Mouse (Mus musculus): Measurements from ENCODE around the gene Pdlim1.

Gene Pdlim1

GRCm38 (mm10) chr19:40271308-40271892 lies at the start of gene Pdlim1:
Pdlim1 (minus strand) TSS chr19:40271842.
- peak; percentile 84 for DNase-seq (ENCODE audit: low spot score)

- DNase-seq (ENCODE audit: low spot score), result no peak
Measured at GRCm38 (mm10) chr19:40319199-40319598, 47.6 kb upstream of the Pdlim1 start.

- DNase-seq (ENCODE audit: low spot score), result peak; percentile 59
Measured at GRCm38 (mm10) chr19:40318511-40318910, 46.9 kb upstream of the Pdlim1 start.

- DNase-seq (ENCODE audit: low spot score), result no peak
Measured at GRCm38 (mm10) chr19:40317001-40317400, 45.4 kb upstream of the Pdlim1 start.

- no peak for DNase-seq (ENCODE audit: low spot score)
Measured at GRCm38 (mm10) chr19:40314252-40314651, 42.6 kb upstream of the Pdlim1 start.

- no peak for DNase-seq (ENCODE audit: low spot score)
Measured at GRCm38 (mm10) chr19:40311631-40312030, 40.0 kb upstream of the Pdlim1 start.

- DNase-seq (ENCODE audit: low spot score), result no peak
Measured at GRCm38 (mm10) chr19:40310410-40311130, 38.9 kb upstream of the Pdlim1 start.

- DNase-seq (ENCODE audit: low spot score), result no peak
Measured at GRCm38 (mm10) chr19:40309911-40310310, 38.3 kb upstream of the Pdlim1 start.

- no peak for DNase-seq (ENCODE audit: low spot score)
Measured at GRCm38 (mm10) chr19:40307550-40307949, 35.9 kb upstream of the Pdlim1 start.

GRCm38 (mm10) chr19:40306631-40307030 lies 35.0 kb upstream of the Pdlim1 start:
- no peak for DNase-seq (ENCODE audit: low spot score)

- DNase-seq (ENCODE audit: low spot score), result no peak
Measured at GRCm38 (mm10) chr19:40305456-40305855, 33.8 kb upstream of the Pdlim1 start.

- DNase-seq (ENCODE audit: low spot score), result no peak
Measured at GRCm38 (mm10) chr19:40302916-40303315, 31.3 kb upstream of the Pdlim1 start.

- DNase-seq (ENCODE audit: low spot score), result no peak
Measured at GRCm38 (mm10) chr19:40302477-40302876, 30.8 kb upstream of the Pdlim1 start.

GRCm38 (mm10) chr19:40299983-40300759 lies 28.5 kb upstream of the Pdlim1 start:
- no peak for DNase-seq (ENCODE audit: low spot score)

- no peak for DNase-seq (ENCODE audit: low spot score)
Measured at GRCm38 (mm10) chr19:40299182-40299581, 27.5 kb upstream of the Pdlim1 start.

- DNase-seq (ENCODE audit: low spot score), result no peak
Measured at GRCm38 (mm10) chr19:40298574-40298973, 26.9 kb upstream of the Pdlim1 start.

GRCm38 (mm10) chr19:40297798-40298144 lies 26.1 kb upstream of the Pdlim1 start:
- DNase-seq (ENCODE audit: low spot score), result no peak

- peak; percentile 35 for DNase-seq (ENCODE audit: low spot score)
Measured at GRCm38 (mm10) chr19:40297078-40297797, 25.6 kb upstream of the Pdlim1 start.

GRCm38 (mm10) chr19:40294231-40294630 lies 22.6 kb upstream of the Pdlim1 start:
- DNase-seq (ENCODE audit: low spot score), result no peak

- DNase-seq (ENCODE audit: low spot score), result no peak
Measured at GRCm38 (mm10) chr19:40293791-40294190, 22.1 kb upstream of the Pdlim1 start.

- no peak for DNase-seq (ENCODE audit: low spot score)
Measured at GRCm38 (mm10) chr19:40290099-40290724, 18.6 kb upstream of the Pdlim1 start.

- no peak for DNase-seq (ENCODE audit: low spot score)
Measured at GRCm38 (mm10) chr19:40288415-40288814, 16.8 kb upstream of the Pdlim1 start.
